Mouse (Mus musculus) heart, embryonic 13.5 days (tissue): ENCODE results near the gene Btbd11. TPM values are rescaled to one million over a fixed set of nuclear protein-coding genes. Genes with fewer than 3 reads are reported as not detected.
"Not testable (repeated sequence)": the region's sequence is repeated elsewhere in the genome, so short reads cannot be mapped to it uniquely, and the experiment has no call there.

Source experiments
- ATAC-seq: fragments of 200-750 bp; cut with Nextera tagmentation; 2 replicates; pipeline ENCODE4 v1.8.0; 2017; ENCODE audit warnings: moderate TSS enrichment; ENCODE audit not compliant: insufficient number of reproducible peaks, low FRiP score, low TSS enrichment; ENCODE audit errors: extremely low read depth
- H3K27ac ChIP-seq: fragments of 300-500 bp; sonication (generic); replicated peaks from 2 replicates; pipeline ENCODE4 v1.5.1; 2015; ENCODE audit warnings: moderate library complexity, mild to moderate bottlenecking, inconsistent platforms
- H3K27me3 ChIP-seq: fragments of 300-500 bp; sonication (generic); replicated peaks from 2 replicates; pipeline ENCODE4 v1.6.1; 2015; ENCODE audit warnings: mild to moderate bottlenecking, inconsistent platforms
- H3K36me3 ChIP-seq: fragments of 300-500 bp; sonication (generic); 2 replicates; pipeline ENCODE4 v1.6.1; 2015; ENCODE audit warnings: mild to moderate bottlenecking, inconsistent platforms
- H3K4me1 ChIP-seq: fragments of 300-500 bp; sonication (generic); 2 replicates; pipeline ENCODE4 v1.6.1; 2015; ENCODE audit warnings: inconsistent platforms
- H3K4me2 ChIP-seq: fragments of 300-500 bp; sonication (generic); 2 replicates; pipeline ENCODE4 v1.6.1; 2015; ENCODE audit warnings: inconsistent platforms, mild to moderate bottlenecking, moderate library complexity
- H3K4me3 ChIP-seq: fragments of 300-500 bp; sonication (generic); 2 replicates; pipeline ENCODE4 v1.5.1; 2015; ENCODE audit warnings: moderate library complexity, mild to moderate bottlenecking, inconsistent platforms
- H3K9ac ChIP-seq: fragments of 300-500 bp; sonication (generic); 2 replicates; pipeline ENCODE4 v1.6.1; 2015; ENCODE audit warnings: inconsistent platforms, mild to moderate bottlenecking, moderate library complexity
- H3K9me3 ChIP-seq: fragments of 300-500 bp; sonication (generic); 2 replicates; pipeline ENCODE4 v1.6.1; 2016; ENCODE audit warnings: inconsistent platforms
- WGBS: fragments of 180-500 bp; shearing (Covaris S2); methylation state at CpG from one replicate; pipeline ENCODE4 v1.1.7; 2015; ENCODE audit warnings: mixed read lengths; 5-methylcytosine and 5-hydroxymethylcytosine counted together
- polyA plus RNA-seq: library from polyadenylated mRNA; unstranded; fragments of >200 nt; fragmentation: Nextera tagmentation; extraction: Ambion mirVana; gene quantifications from 2 replicates; pipeline ENCODE4 v1.2.1, GENCODE M21; 2015

Btbd11 gene
- polyA plus RNA-seq, 1 experiment from 2014 or later, result 0.64 TPM

DNA sequence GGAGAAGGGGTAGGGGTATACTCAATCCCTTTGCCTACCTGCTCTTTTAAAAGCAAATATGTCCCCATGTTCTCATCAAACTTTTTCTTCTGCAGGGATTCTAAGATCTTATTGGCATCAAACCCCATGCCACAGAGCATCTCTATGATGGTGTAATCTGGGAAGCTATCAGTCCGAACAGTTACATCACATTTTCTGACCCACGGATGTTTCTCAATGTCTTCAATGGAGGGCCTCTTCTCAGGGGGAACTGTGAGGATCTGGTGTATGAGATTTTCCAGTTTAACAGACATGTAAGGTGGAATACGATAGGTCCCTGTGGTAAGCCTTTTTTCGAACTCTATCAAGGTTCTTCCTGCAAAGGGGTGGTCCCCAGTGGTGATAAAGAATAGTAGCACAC, 323.2 kb downstream of the Btbd11 start:
- not testable (repeated sequence) for H3K9me3 ChIP-seq, H3K4me2 ChIP-seq, H3K9ac ChIP-seq, ATAC-seq, H3K4me3 ChIP-seq, H3K4me1 ChIP-seq, H3K27ac ChIP-seq, H3K27me3 ChIP-seq, H3K36me3 ChIP-seq
- WGBS, result 78% methylated on average over 4 of the region's 4 CpGs

Other genes with a start within 250 kb of the Btbd11 start
- 14.8 and 15.2 TPM in 2 replicates for gene Cry1, start 201.8 kb upstream of the Btbd11 start, polyA plus RNA-seq